Mouse (Mus musculus) NIH3T3 (cell line): ENCODE results near the gene Fbxw9.
"Not testable (repeated sequence)": the region's sequence is repeated elsewhere in the genome, so short reads cannot be mapped to it uniquely, and the experiment has no call there.

Source experiments
- DNase-seq: peaks from one replicate; pipeline ENCODE4 v3.0.0-alpha.2; 2012; ENCODE audit warnings: low read depth

The Fbxw9 gene

DNA sequence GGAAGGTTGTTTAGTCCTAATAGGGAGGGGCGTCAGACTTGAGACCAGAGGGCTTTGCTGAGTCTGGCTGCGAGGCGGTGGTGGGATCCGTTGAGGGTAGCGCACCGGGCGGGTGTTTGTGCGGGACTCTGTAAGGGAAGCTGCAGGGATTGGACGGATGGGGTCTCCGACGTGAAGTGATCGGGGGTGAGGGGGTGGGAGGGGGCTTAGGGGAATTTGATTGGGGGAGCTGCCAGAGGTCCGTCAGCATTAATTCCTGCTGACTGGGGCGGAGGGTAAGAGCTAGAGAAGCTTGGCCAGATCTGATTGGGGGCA lies 22.5 kb upstream of the Fbxw9 start:
- no peak for DNase-seq

- peak; percentile 64 for DNase-seq
Measured at GRCm38 (mm10) chr8:85037681-85038531, 21.9 kb upstream of the Fbxw9 start.

- DNase-seq, result no peak
Measured at GRCm38 (mm10) chr8:85043619-85044018, 16.2 kb upstream of the Fbxw9 start.

GRCm38 (mm10) chr8:85057367-85057766 lies 2.5 kb upstream of the Fbxw9 start:
- no peak for DNase-seq

GRCm38 (mm10) chr8:85062603-85063002 lies 2.7 kb downstream of the Fbxw9 start:
- no peak for DNase-seq

DNA sequence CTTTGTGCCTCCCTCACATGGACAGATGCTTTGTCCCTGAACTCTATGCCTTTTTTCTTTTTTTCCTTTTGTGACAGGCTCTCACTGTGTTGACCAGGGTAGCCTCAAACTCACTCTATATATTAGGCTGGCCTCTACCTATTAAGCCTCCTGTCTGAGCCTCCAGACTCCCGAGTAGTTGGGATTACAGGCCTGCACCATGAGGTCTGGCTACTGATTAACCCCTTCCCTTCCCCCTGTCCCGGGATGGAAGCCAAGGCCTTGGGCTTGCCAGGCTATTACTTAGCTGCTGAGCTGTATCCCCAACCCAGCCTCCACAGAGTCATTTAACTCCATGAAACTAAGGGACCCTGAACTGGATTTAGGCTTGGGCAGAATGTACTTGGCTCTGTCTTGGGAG lies 5.4 kb downstream of the Fbxw9 start:
- DNase-seq, result peak; percentile 28

DNA sequence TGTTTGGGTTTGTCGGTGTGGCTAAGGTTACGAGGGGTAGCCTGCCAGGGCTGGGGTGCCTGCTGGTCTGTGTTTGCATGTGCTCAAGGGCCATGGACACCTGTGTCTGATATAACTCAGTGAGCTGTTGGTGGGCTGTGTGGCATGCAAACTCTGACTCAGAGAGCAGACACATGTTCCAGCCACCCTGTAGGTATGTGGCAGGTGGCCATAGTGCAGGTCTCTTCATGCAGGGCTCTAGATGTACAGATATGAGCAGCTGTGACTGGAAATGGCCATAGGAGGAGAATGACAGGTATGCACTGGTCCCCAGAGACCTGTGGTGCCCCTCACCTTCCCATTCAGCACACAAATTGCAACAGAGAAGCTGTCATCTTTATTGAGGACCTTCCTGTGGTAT lies 7.3 kb downstream of the Fbxw9 start:
- no peak for DNase-seq

DNA sequence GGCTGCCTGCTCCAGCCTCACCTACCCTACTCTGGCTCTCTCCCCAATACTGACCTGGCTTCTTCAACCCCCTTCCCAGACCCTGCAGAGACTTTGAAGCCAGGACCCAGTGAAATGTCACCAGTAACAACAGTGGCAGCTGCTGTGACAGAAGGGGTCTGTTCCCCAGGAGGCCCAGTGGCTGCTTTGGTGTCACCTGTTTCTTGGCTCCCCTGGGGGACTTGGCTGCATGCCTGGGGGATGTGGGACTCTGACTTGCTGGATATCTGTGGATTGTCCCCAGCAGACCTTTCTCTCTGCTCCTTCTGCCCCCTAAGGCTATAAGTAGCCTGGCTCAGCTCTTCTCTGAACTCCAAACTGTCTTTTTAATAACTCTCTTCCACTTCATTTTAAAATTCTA lies 8.1 kb downstream of the Fbxw9 start, which contains the start of gene Gm5741:
Gm5741 (minus strand) TSS at position 1 of the 400 bp plus-strand sequence.
- no peak for DNase-seq

GRCm38 (mm10) chr8:85071041-85071440 lies 11.2 kb downstream of the Fbxw9 start:
- peak; percentile 62 for DNase-seq

GRCm38 (mm10) chr8:85071514-85072281 lies 11.8 kb downstream of the Fbxw9 start, which contains the start of gene Dhps:
Dhps (plus strand) TSS chr8:85071757.
- DNase-seq, result peak; percentile 95

DNA sequence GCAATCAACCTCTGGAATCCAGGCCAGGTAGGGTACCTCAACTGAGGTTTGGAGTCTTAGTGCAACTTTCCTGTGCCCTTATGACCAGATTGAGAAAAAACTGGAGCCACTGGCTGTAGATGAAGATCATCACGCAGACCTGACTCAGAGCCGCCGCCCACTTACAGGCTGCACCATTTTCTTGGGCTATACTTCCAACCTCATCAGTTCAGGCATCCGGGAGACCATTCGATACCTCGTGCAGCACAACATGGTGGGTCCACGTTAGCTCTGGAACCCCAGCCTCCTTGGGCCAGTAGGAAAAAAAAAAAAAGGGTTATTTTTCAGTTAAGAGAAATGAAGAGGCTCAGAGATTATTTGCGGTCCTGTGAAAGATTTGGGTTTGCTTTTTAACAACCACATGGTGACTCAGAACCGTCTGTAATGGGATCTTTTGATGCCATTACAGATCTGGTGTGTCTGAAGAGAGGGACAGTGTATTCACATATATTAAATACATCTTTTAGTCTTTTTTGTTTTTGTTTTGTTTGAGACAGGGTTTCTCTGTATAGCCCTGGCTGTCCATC lies 12.6 kb downstream of the Fbxw9 start:
- DNase-seq, result peak; percentile 63

DNA sequence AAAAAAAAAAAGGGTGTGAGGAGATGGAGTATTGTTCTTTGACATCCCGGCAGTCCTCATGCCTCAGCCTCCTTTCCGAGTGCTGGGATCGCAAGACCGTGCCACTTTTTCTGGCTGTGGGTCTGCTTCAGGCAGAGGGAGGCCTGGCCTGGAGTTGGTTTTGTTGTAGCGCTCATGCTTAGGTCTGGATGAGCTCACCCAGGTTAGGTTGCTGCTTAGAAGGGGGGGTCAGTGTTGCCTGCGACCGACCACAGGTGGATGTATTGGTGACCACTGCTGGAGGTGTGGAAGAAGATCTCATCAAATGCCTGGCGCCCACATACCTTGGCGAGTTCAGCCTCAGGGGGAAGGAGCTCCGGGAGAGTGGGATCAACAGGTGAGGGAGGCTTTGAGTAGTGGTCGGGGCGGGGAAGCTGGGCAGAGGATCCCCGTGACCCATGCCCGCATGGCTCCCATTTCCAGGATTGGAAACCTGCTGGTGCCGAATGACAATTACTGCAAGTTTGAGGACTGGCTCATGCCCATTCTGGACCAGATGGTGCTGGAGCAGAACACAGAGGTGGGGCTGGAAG lies 13.3 kb downstream of the Fbxw9 start:
- DNase-seq, result no peak

GRCm38 (mm10) chr8:85074167-85074566 lies 14.3 kb downstream of the Fbxw9 start:
- no peak for DNase-seq

- DNase-seq, result no peak
Measured at GRCm38 (mm10) chr8:85074617-85075016, 14.8 kb downstream of the Fbxw9 start.

GRCm38 (mm10) chr8:85076001-85076400 lies 16.1 kb downstream of the Fbxw9 start:
- peak; percentile 74 for DNase-seq

DNA sequence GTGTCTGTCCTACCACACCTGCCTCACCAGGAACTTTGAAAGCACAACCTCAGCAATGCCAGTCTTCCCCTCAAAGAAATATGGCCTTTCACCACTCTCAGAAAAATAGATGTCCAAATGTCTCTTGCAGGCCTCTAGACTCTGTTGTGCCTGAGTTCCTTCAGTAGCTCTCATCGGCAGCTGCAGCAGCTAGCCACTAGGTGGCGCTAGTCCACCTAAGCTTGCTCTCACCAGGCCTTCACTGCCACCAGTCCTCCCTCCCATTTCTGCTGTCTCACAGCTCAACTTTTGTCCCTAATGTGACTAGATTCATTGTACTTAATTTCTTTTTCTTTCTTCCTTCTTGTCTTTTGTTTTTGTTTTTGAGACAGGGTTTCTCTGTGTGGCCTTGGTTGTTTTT lies 17.1 kb downstream of the Fbxw9 start:
- DNase-seq, result peak; percentile 93

DNA sequence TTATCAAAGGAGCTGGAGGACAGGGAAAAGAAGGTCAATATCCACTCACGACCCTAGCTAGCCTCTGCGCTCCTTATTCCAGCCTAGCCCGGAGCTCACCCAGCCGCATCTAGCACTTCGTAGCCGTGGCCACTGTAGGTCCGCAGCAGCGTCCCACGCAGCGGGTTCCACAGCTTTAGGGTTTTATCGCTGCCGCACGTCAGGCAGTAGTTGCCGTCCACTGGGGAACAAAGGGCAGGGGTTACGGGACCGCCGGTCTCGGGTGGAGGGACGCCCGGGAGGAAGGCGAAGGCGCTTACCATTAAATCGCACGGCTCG lies 20.3 kb downstream of the Fbxw9 start:
- DNase-seq, result no peak

DNA sequence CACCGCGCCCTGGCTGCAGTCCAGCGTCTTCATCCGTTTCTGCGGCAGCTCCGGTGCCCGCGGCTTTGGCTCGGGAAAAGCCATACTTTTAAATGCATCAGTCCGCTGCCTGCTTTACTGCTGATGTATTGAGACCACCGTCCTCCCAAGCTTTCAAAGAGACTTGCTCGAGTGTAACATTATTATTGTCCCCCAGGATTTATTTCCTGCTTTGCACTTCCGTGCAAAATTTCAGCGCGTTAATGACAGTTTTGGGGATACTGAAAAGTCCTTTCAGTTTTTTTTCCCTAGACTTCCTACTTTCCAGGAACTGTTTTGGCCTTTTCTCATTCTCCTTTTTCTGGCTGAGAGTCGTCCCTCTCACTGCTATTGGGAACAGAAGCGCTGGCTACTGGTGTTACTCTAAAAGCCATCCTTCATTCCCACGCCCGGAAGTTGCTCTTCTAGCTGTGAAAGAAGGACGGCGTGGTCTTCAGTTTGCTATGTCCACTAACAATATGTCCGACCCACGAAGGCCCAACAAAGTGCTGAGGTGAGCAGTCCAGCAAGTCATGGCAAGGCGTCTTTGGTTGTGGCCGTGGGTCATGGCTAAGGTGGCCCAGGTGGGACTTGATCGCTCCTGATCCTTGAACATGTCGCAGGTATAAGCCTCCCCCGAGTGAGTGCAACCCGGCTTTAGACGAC lies 20.8 kb downstream of the Fbxw9 start, which contains the start of gene Wdr83os:
Wdr83os (plus strand) TSS at position 209 of the 684 bp plus-strand sequence.
- DNase-seq, result peak; percentile 81

- peak; percentile 41 for DNase-seq
Measured at GRCm38 (mm10) chr8:85081216-85081555, 21.3 kb downstream of the Fbxw9 start, which contains the start of gene Wdr83. Wdr83 (minus strand) TSS chr8:85081306.

GRCm38 (mm10) chr8:85082169-85082568 lies 22.3 kb downstream of the Fbxw9 start:
- not testable (repeated sequence) for DNase-seq

DNA sequence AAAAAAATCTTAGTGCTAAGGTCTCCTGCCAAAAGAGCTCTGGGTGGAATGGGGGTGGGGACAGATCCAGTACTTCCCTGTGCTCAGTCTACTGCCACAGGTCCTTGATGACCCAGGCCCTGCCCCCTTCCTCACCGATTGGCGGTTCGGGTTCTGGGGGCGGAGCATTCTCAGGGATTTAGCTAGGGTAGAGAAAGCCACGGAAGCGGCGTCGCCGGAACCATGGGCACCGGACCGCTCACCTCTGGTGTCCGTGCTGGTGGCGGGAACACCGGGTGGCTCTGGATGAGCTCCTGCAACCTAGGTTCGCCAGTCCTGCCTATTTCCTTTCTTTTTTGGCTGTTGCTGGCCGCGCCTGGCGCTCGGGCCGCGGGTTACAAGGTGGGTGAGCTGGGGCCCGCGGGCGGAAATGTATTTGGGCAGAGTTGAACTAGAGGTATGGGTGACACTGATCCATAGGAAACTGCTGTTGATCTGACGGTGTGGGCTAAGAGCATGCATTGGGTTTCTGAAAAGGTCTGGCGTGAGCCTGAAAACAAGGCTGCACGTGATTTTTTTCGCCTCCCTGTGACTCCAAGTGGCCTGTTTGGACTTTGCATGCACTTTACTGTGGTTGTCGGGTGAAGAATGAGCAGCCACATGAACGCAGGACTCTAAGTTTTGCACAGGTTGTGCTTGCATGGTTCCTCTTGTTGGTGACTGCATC lies 23.4 kb downstream of the Fbxw9 start, which contains the start of gene Man2b1:
Man2b1 (plus strand) TSS at position 163 of the 706 bp plus-strand sequence.
- DNase-seq, result peak; percentile 91
